Mouse (Mus musculus) embryonic stem cell, embryonic (primary cell): ENCODE measurements at regions not wholly inside any gene's neighbourhood (a gene's known extent, or its start where the extent isn't known, plus 50 kb on each side); places are given as distances from the start of the nearest gene placed in this dataset.

ENCODE experiments used
- CTCF ChIA-PET, 4 experiments: fragments of 300-600 bp in 2 of 4; fragments of 350-600 bp in 2 of 4; sonication (Branson Sonifier 250); formaldehyde crosslinking; loops; one replicate each; lab custom pipeline; 2022; ENCODE audit warnings: inconsistent platforms in 2 of 4; lab: Charles Lee
- POLR2A ChIA-PET, 4 experiments: fragments of 300-600 bp in 2 of 4; fragments of 350-600 bp in 2 of 4; sonication (Branson Sonifier 250); formaldehyde crosslinking; loops; one replicate each; lab custom pipeline; 2022; ENCODE audit warnings: antibody characterized with exemption in 4 of 4, inconsistent platforms in 1 of 4; lab: Charles Lee

DNA sequence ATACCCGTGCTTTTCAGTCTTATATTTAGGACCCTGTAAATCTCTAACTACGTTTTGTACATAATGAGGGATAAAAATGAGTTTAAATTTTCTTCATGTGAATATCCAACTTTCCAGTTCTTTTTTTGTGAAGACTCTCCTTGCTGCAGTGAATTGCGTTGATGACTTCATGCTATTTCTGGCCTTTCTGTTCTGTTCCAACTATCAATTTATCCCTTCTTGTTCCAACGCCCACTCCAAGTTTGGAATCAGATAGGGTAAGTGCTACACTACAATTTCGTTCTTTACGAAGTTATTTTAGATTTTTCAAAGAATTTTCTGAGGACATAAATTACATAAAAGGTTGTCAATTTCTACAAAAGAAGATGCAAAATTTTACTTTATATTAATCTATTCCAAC, 1481.7 kb upstream of the Jmjd1c start:
- POLR2A ChIA-PET = no interaction called here
- CTCF ChIA-PET = interaction anchor here in 1 of 4 experiments (0.6 kb wide), 1 partner anchor 87 kb away, joined by 3 read pairs; no protein-coding TSS in a partner anchor
